Mouse (Mus musculus): ENCODE data around the gene Smagp. TPM values are rescaled to one million over a fixed set of nuclear protein-coding genes. Genes with fewer than 3 reads are reported as not detected.

Smagp gene
- polyA plus RNA-seq, 1 experiment from 2014 or later: 88.6 TPM

DNA sequence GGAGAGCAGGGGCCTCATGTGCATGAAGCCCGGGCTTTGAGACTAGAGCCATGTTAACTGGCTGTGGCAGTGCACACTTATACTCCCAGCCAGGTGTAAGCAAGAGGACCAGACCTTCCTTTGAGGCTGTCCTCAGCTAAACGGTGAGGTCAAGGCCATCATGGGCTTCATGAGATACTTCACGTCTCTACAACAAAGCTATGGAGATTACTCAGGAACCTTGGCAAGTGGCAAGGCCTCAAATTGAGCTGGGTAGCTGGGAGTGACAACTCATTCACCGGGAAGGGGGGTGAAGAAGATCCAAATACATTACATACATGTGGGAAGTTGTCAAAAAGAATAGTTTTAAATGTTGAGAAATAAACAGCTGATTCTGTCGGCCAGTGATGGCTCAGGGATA, 24.1 kb upstream of the Smagp start:
- H3K27me3 ChIP-seq (replicated peaks; ENCODE audit: control insufficient read depth, insufficient read depth, low read length): no peaks in the 10 kb centered on the region
- H3K4me2 ChIP-seq (replicated peaks; ENCODE audit: low read depth): no peak overlapping the region
- no peak for TF ChIP-seq CTCF (IDR thresholded peaks at IDR 0.05; ENCODE audit: low read depth)
- no peak for ATAC-seq
- H3K27ac ChIP-seq (ENCODE audit: low read depth, low read length): no peak overlapping the region
- H3K9ac ChIP-seq (ENCODE audit: low read depth, low read length): no peak overlapping the region
- 88% methylated on average over 5 of the region's 5 CpGs for WGBS
- no peaks in the 10 kb centered on the region for H3K4me1 ChIP-seq (replicated peaks; ENCODE audit: control insufficient read depth, insufficient read depth, low read length)
- no peak overlapping the region for H3K4me3 ChIP-seq (ENCODE audit: low read depth, low read length)
- H3K9me3 ChIP-seq (ENCODE audit: control insufficient read depth): no peaks in the 10 kb centered on the region
- no peaks in the 10 kb centered on the region for H3K36me3 ChIP-seq (ENCODE audit: control insufficient read depth, insufficient read depth)

DNA sequence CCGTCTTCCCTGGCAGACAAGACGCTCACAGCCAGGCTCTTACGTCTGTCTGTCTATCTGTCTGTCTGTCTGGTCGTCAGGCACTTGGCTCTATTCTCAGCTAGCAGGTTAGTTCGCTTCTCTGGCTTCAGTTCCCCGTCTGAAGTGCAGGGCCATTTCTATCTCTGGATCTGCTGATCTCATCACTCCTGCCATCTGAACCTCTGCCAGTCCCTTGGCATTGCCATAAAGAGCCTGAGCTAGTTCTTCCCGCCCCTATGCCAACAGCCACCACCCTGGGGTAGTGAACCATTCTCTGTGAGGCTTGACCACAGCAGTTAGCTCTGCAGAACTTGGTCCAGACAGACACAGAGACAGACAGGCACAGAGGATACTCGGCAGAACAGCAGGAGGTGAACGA, 23.6 kb upstream of the Smagp start:
- no peak overlapping the region for H3K4me2 ChIP-seq (replicated peaks; ENCODE audit: low read depth)
- H3K36me3 ChIP-seq (ENCODE audit: control insufficient read depth, insufficient read depth): no peaks in the 10 kb centered on the region
- no peaks in the 10 kb centered on the region for H3K4me1 ChIP-seq (replicated peaks; ENCODE audit: control insufficient read depth, insufficient read depth, low read length)
- H3K9ac ChIP-seq (ENCODE audit: low read depth, low read length): no peak overlapping the region
- no peak overlapping the region for H3K4me3 ChIP-seq (ENCODE audit: low read depth, low read length)
- no peak for TF ChIP-seq CTCF (IDR thresholded peaks at IDR 0.05; ENCODE audit: low read depth)
- ATAC-seq: no peak
- H3K27me3 ChIP-seq (replicated peaks; ENCODE audit: control insufficient read depth, insufficient read depth, low read length): no peaks in the 10 kb centered on the region
- H3K9me3 ChIP-seq (ENCODE audit: control insufficient read depth): no peaks in the 10 kb centered on the region
- WGBS: 77% methylated on average over 9 of the region's 9 CpGs
- H3K27ac ChIP-seq (ENCODE audit: low read depth, low read length): no peak overlapping the region

DNA sequence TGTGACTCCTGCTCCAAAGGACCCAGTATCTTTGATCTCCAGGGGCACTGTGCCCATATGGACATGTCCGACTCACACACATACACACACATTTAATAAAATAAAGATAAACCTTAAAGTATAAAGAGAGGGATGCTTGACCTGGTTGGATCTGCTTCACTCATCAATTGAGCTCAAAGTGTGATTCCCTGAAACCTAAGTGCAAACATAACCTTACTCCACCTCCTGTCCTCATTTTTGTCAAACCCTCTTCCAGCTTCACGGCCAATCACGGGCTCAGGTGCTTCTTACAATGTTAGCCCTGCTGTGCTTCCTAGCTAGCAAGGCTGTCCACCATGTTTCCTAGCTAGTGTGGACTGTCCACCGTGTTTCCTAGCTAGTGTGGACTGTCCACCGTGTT, 18.5 kb upstream of the Smagp start:
- ATAC-seq: no peak
- H3K27me3 ChIP-seq (replicated peaks; ENCODE audit: control insufficient read depth, insufficient read depth, low read length): no peaks in the 10 kb centered on the region
- WGBS: 84% methylated on average over 5 of the region's 5 CpGs
- H3K4me1 ChIP-seq (replicated peaks; ENCODE audit: control insufficient read depth, insufficient read depth, low read length): no peaks in the 10 kb centered on the region
- H3K9ac ChIP-seq (ENCODE audit: low read depth, low read length): no peak overlapping the region
- no peak overlapping the region for H3K27ac ChIP-seq (ENCODE audit: low read depth, low read length)
- no peak overlapping the region for H3K4me3 ChIP-seq (ENCODE audit: low read depth, low read length)
- H3K9me3 ChIP-seq (ENCODE audit: control insufficient read depth): no peaks in the 10 kb centered on the region
- no peak for TF ChIP-seq CTCF (IDR thresholded peaks at IDR 0.05; ENCODE audit: low read depth)
- H3K36me3 ChIP-seq (ENCODE audit: control insufficient read depth, insufficient read depth): no peaks in the 10 kb centered on the region
- no peak overlapping the region for H3K4me2 ChIP-seq (replicated peaks; ENCODE audit: low read depth)

DNA sequence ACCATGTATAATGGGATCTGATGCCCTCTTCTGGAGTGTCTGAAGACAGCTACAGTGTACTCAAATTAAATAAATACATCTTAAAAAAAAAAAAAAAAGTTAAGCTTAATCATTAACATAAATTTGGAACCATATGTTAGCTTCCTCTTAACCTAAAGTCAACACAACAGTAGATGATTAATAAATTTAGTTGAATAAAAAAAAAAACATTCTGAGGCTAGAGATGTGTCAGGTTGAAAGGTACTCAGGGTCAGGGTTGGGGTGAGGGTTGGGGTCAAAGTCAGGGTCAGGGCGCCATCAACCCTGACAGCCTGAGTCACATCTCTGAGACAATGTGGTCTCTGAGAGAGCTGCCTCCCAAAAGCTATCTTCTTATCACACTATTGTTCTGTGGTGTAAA, 17.5 kb upstream of the Smagp start:
- H3K4me3 ChIP-seq (ENCODE audit: low read depth, low read length): no peak overlapping the region
- peak; percentile 14; the same call in 1 of the 2 replicates for TF ChIP-seq CTCF (IDR thresholded peaks at IDR 0.05; ENCODE audit: low read depth)
- no peak overlapping the region for H3K4me2 ChIP-seq (replicated peaks; ENCODE audit: low read depth)
- H3K36me3 ChIP-seq (ENCODE audit: control insufficient read depth, insufficient read depth): no peaks in the 10 kb centered on the region
- H3K9me3 ChIP-seq (ENCODE audit: control insufficient read depth): no peaks in the 10 kb centered on the region
- no peak for ATAC-seq
- H3K4me1 ChIP-seq (replicated peaks; ENCODE audit: control insufficient read depth, insufficient read depth, low read length): no peaks in the 10 kb centered on the region
- no peak overlapping the region for H3K27ac ChIP-seq (ENCODE audit: low read depth, low read length)
- WGBS: 82% methylated on average over 1 of the region's 1 CpGs
- no peak overlapping the region for H3K9ac ChIP-seq (ENCODE audit: low read depth, low read length)
- no peaks in the 10 kb centered on the region for H3K27me3 ChIP-seq (replicated peaks; ENCODE audit: control insufficient read depth, insufficient read depth, low read length)

DNA sequence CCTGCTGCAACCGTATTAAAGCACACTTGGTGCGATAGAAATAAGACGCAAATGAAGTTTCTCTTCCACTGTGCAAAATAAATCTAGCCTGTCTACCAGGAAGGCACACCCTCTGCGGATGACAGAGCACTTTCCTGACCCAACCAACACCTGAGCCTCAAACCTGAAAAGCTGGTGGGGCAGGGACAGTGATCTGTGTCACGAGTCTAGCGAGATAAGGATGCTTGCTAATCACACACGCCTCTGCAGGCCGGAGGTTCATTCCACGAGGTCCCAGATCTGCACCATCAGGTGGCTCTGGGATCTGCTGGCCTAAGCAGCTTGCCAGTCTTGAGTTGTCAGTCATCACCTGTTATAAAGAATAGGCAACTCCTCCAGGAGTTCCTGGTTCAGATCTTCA, 14.9 kb upstream of the Smagp start:
- no peak overlapping the region for H3K4me2 ChIP-seq (replicated peaks; ENCODE audit: low read depth)
- H3K27me3 ChIP-seq (replicated peaks; ENCODE audit: control insufficient read depth, insufficient read depth, low read length): no peaks in the 10 kb centered on the region
- no peaks in the 10 kb centered on the region for H3K36me3 ChIP-seq (ENCODE audit: control insufficient read depth, insufficient read depth)
- peak; percentile 94 for ATAC-seq
- peak overlapping the region; percentile 65 for H3K27ac ChIP-seq (ENCODE audit: low read depth, low read length)
- 45% methylated on average over 9 of the region's 9 CpGs for WGBS
- H3K9me3 ChIP-seq (ENCODE audit: control insufficient read depth): no peaks in the 10 kb centered on the region
- H3K4me1 ChIP-seq (replicated peaks; ENCODE audit: control insufficient read depth, insufficient read depth, low read length): no peaks in the 10 kb centered on the region
- H3K4me3 ChIP-seq (ENCODE audit: low read depth, low read length): no peak overlapping the region
- peak; percentile 25; the same call in 1 of the 2 replicates for TF ChIP-seq CTCF (IDR thresholded peaks at IDR 0.05; ENCODE audit: low read depth)
- no peak overlapping the region for H3K9ac ChIP-seq (ENCODE audit: low read depth, low read length)

DNA sequence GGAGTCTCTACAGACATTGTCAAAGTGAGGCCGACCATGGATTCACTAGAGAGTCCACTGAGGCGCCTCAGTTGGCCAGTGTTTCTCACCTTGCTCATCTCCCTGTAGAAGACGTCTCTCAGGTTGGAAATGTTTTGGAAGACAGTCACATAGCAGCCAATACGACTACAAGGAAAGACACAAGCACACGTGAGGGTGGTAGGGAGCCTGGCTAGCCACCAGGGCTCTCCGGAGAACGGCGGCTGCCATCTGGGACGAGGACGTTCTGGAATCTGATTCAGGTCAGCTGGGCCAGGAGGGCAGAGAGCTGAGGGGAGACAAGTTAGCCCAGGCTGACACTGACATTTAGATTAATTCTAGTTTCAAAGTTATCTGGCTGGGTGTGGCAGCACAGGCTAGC, 13.4 kb upstream of the Smagp start:
- no peak overlapping the region for H3K9ac ChIP-seq (ENCODE audit: low read depth, low read length)
- no peaks in the 10 kb centered on the region for H3K9me3 ChIP-seq (ENCODE audit: control insufficient read depth)
- no peak overlapping the region for H3K4me3 ChIP-seq (ENCODE audit: low read depth, low read length)
- no peaks in the 10 kb centered on the region for H3K27me3 ChIP-seq (replicated peaks; ENCODE audit: control insufficient read depth, insufficient read depth, low read length)
- WGBS: 84% methylated on average over 10 of the region's 10 CpGs
- H3K4me2 ChIP-seq (replicated peaks; ENCODE audit: low read depth): no peak overlapping the region
- H3K4me1 ChIP-seq (replicated peaks; ENCODE audit: control insufficient read depth, insufficient read depth, low read length): no peaks in the 10 kb centered on the region
- no peak for ATAC-seq
- H3K27ac ChIP-seq (ENCODE audit: low read depth, low read length): no peak overlapping the region
- TF ChIP-seq CTCF (IDR thresholded peaks at IDR 0.05; ENCODE audit: low read depth): no peak
- H3K36me3 ChIP-seq (ENCODE audit: control insufficient read depth, insufficient read depth): no peaks in the 10 kb centered on the region; the same call in 1 of the 2 replicates

DNA sequence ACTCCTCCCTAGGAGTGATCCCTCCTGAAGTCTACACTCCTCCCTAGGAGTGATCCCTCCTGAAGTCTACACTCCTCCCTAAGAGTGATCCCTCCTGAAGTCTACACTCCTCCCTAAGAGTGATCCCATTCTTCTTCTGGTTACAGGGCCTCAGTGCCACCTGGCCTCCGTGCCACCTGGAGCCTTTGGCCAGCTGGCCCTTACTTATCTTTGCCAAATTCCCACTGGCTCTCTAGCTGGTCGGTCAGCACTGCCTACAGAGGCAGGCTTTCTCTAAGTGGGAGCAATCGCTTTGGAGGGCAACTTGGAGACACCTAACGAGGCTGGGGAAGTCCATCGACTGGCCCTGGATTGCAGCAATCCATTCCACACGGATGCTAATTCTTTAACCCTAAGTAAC, 9.4 kb upstream of the Smagp start:
- Histone ChIP-seq H3K4me3 (ENCODE audit: low read depth, low read length) (no peak overlapping the region), H3K27me3 (replicated peaks; ENCODE audit: control insufficient read depth, insufficient read depth, low read length) (no peaks in the 10 kb centered on the region), H3K36me3 (ENCODE audit: control insufficient read depth, insufficient read depth) (no peaks in the 10 kb centered on the region; the same call in 1 of the 2 replicates), H3K4me1 (replicated peaks; ENCODE audit: control insufficient read depth, insufficient read depth, low read length) (no peaks in the 10 kb centered on the region), H3K4me2 (replicated peaks; ENCODE audit: low read depth) (no peak overlapping the region), H3K27ac (ENCODE audit: low read depth, low read length) (no peak overlapping the region), H3K9me3 (ENCODE audit: control insufficient read depth) (no peaks in the 10 kb centered on the region), H3K9ac (ENCODE audit: low read depth, low read length) (no peak overlapping the region)
- WGBS: 75% methylated on average over 6 of the region's 6 CpGs
- no peak for ATAC-seq
- no peak for TF ChIP-seq CTCF (IDR thresholded peaks at IDR 0.05; ENCODE audit: low read depth)

Data from intestine, postnatal 0 days (tissue).